Mouse (Mus musculus) colon, adult 2 months (tissue): ENCODE results near the gene Ces2a. TPM values are rescaled to one million over a fixed set of nuclear protein-coding genes. Genes with fewer than 3 reads are reported as not detected.

Experiments
- polyA plus RNA-seq: library from polyadenylated mRNA; depleted of rRNA; stranded (reverse); fragments of >200 nt; gene quantifications from 2 replicates; pipeline ENCODE4 v1.2.3, GENCODE M21; 2012; rRNA removed

Ces2a gene
- polyA plus RNA-seq: 196 and 272 TPM in 2 replicates

GRCm38 (mm10) chr8:104733753-104734152 is at the start of gene Ces2a:
TSS of gene Ces2a (plus strand) at chr8:104734003.

Other genes with a start within 250 kb of the Ces2a start
- 0.03 TPM in 1 of 2 replicates, not detected in the other for gene Terb1, start 224.1 kb upstream of the Ces2a start, polyA plus RNA-seq
- 4.2 and 4.4 TPM in 2 replicates for gene Nae1, start 199.4 kb upstream of the Ces2a start, polyA plus RNA-seq
- gene Car7, start 199.3 kb upstream of the Ces2a start, polyA plus RNA-seq: 1.9 and 2.7 TPM in 2 replicates
- gene Pdp2, start 142.6 kb upstream of the Ces2a start, polyA plus RNA-seq: 8.9 and 11.2 TPM in 2 replicates
- gene Cdh16, start 109.6 kb upstream of the Ces2a start, polyA plus RNA-seq: not detected in 2 replicates
- 8.0 and 10.6 TPM in 2 replicates for gene Rrad, start 102.7 kb upstream of the Ces2a start, polyA plus RNA-seq
- gene Ciao2b, start 92.0 kb upstream of the Ces2a start, polyA plus RNA-seq: 41.4 and 46.3 TPM in 2 replicates
- 3.7 and 7.7 TPM in 2 replicates for gene Ces2b, start 97.6 kb downstream of the Ces2a start, polyA plus RNA-seq
- 229 and 275 TPM in 2 replicates for gene Ces2c, start 113.1 kb downstream of the Ces2a start, polyA plus RNA-seq
- 130 and 172 TPM in 2 replicates for gene Ces2e, start 192.3 kb downstream of the Ces2a start, polyA plus RNA-seq
- gene Ces2f, start 213.4 kb downstream of the Ces2a start, polyA plus RNA-seq: 0.15 and 0.16 TPM in 2 replicates
- gene Ces2g, start 227.7 kb downstream of the Ces2a start, polyA plus RNA-seq: 7.1 and 11.1 TPM in 2 replicates